Mouse (Mus musculus): Measurements from ENCODE around the gene Ubqln4.

DNA sequence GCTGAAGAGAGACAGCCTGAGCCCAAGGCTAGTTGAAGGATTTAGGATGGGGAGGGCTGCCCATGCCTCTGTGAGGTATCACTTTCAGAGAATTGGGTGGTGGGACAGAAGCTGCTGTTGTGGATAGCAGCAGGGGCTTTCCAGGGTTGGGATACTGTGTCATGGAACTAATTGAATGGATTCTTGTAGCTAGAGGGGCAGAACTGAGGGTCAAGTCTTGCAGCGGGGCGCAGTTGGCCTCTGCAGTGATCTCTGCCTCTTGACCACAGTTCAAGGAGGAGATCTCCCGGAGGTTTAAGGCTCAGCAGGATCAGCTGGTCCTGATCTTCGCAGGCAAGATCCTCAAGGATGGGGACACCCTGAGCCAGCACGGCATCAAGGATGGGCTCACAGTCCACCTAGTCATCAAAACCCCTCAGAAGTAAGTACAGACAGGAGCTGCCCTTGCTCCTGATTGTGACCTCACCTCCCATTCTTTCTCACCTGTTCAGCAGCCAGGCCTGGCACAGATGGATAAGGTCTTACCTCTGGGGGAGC lies 1.6 kb downstream of the Ubqln4 start:
- TF ChIP-seq CTCF (IDR thresholded peaks at IDR 0.05; ENCODE audit: insufficient read depth, low read depth, low read length) (no peak), POLR2A (IDR thresholded peaks at IDR 0.05; ENCODE audit: insufficient read depth, low read depth, low read length) (no peak)
